Mouse (Mus musculus) heart, adult 2 months (tissue): ENCODE data around the gene Herc4. TPM values are rescaled to one million over a fixed set of nuclear protein-coding genes. Genes with fewer than 3 reads are reported as not detected.

Experiments used
- DNase-seq, 2 experiments: peaks; one replicate each; pipeline ENCODE4 v3.0.0; 2021
- H3K27ac ChIP-seq: fragments of 200-600 bp; 2 replicates; pipeline ENCODE4 v1.8.1; 2022
- H3K27me3 ChIP-seq: fragments of 200-500 bp; 2 replicates; pipeline ENCODE4 v1.6.1; 2012; ENCODE audit warnings: mild to moderate bottlenecking, low read length, inconsistent platforms, mixed read lengths; ENCODE audit not compliant: control insufficient read depth, insufficient read depth
- H3K36me3 ChIP-seq: fragments of 200-500 bp; 2 replicates; pipeline ENCODE4 v1.6.1; 2012; ENCODE audit warnings: low read length, inconsistent platforms; ENCODE audit not compliant: control insufficient read depth, insufficient read depth
- H3K4me1 ChIP-seq: fragments of 200-500 bp; 2 replicates; pipeline ENCODE4 v1.6.1; 2011; ENCODE audit warnings: low read length; ENCODE audit not compliant: control insufficient read depth, insufficient read depth
- H3K4me3 ChIP-seq: fragments of 200-600 bp; 2 replicates; pipeline ENCODE4 v1.8.1; 2022
- H3K79me2 ChIP-seq: fragments of 200-500 bp; replicated peaks from 2 replicates; pipeline ENCODE4 v1.6.1; 2012; ENCODE audit warnings: mild to moderate bottlenecking, inconsistent platforms, low read length, moderate library complexity, mixed read lengths; ENCODE audit not compliant: control insufficient read depth, insufficient read depth
- H3K9ac ChIP-seq: fragments of 200-500 bp; 2 replicates; pipeline ENCODE4 v1.6.1; 2012; ENCODE audit warnings: low read depth, mild to moderate bottlenecking, control low read depth, inconsistent platforms, low read length, mixed read lengths
- CTCF ChIP-seq: fragments of 200-600 bp; IDR thresholded peaks from 2 replicates; pipeline ENCODE4 v1.8.1; 2022; ENCODE audit warnings: antibody characterized with exemption, mild to moderate bottlenecking, moderate library complexity
- EP300 ChIP-seq: fragments of 200-500 bp; IDR thresholded peaks from 2 replicates; pipeline ENCODE4 v1.6.1; 2011; ENCODE audit warnings: low read depth, low read length, control low read depth; ENCODE audit not compliant: insufficient read depth
- POLR2A ChIP-seq: fragments of 200-500 bp; IDR thresholded peaks from 2 replicates; pipeline ENCODE4 v1.6.1; 2011; ENCODE audit warnings: mild to moderate bottlenecking, low read depth, low read length, control low read depth; ENCODE audit not compliant: insufficient read depth
- WGBS: fragments of 180-500 bp; shearing (Covaris S2); methylation state at CpG from one replicate; pipeline ENCODE4 v1.1.7; 2018; 5-methylcytosine and 5-hydroxymethylcytosine counted together
- intact Hi-C: fragments of 180-260 bp; cut with DNase I; formaldehyde crosslinking; loops from one replicate; pipeline ENCODE4 v1.15.1; 2025
- long read RNA-seq: library from polyadenylated mRNA; stranded (forward); transcript quantifications from one replicate; pipeline ENCODE4 v2.0.0, GENCODE M21; 2021
- polyA plus RNA-seq: library from polyadenylated mRNA; depleted of rRNA; stranded (reverse); fragments of >200 nt; gene quantifications from 2 replicates; pipeline ENCODE4 v1.2.3, GENCODE M21; 2012; rRNA removed
- total RNA-seq, 2 experiments: library from RNA; stranded (reverse); gene quantifications; 2 replicates each; pipeline ENCODE4 v1.2.3; 2021

The Herc4 gene
- total RNA-seq (10 to 100 TPM; 30.2 to 32.3 TPM), polyA plus RNA-seq (13.1 and 28.8 TPM in 2 replicates)
- long read RNA-seq, transcript Herc4-201 (25 exons, 3,898 nt), result major isoform, 16 of 28 reads
- long read RNA-seq, transcript Herc4-208 (26 exons, 3,914 nt), result minor isoform, 5 of 28 reads
- long read RNA-seq, partial matches to known transcripts, result 3 of 28 reads
- long read RNA-seq, other reads (novel, unspliced or antisense), result 4 of 28 reads

DNA sequence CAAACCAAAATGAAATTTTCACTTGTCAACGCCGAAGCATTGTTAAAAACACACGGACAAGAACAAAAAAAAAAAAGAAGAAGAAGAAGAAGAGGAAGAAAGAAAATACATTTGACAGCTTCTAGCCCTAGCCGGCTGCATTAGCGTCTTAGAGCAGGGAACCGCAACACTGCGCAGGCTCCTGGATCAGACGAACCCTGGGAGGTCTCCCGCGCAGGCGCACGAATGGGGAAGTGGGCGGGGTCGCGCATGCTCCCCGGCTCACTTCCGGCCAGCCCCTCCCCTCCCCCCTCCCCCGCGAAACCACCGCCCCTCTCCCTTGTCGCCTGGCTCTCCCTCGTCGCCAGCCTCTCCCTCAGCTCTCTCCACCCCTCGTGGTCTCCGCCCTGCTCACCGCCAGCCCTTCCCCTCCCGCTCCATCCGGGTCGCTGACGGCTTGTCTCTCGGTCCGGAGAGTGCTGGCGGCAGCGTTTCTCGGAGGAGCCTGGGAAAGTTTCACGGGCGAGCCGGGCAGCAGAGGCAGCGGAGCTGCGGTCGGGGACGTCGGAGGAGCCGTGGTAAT, at the start of gene Herc4:
Gene Herc4, plus strand, starts transcription at position 318 of the 562 bp plus-strand sequence.
- Histone ChIP-seq H3K4me3 (peak within 1 kb of the TSS; percentile 94), H3K36me3 (peaks cover 20% of the 10 kb centered on the region), H3K27me3 (no peaks in the 10 kb centered on the region), H3K79me2 (peaks cover 4% of the 10 kb centered on the region; the same call in 1 of the 2 replicates), H3K4me1 (no peaks in the 10 kb centered on the region; the same call in none of the 2 replicates), H3K27ac (peak within 1 kb of the TSS; percentile 92), H3K9ac (peak within 1 kb of the TSS; percentile 93)
- WGBS, result under 1% methylated on average over 42 of the region's 44 CpGs
- peak; percentile 96 for DNase-seq
- peak; percentile 95 for TF ChIP-seq POLR2A
- peak; percentile 53; the same call in 1 of the 2 replicates for TF ChIP-seq EP300
- TF ChIP-seq CTCF, result no peak
- intact Hi-C loops, result loop anchor here (2.0 to 5.0 kb wide), 3 partner anchors 95 to 221 kb away; partner anchors contain the start of genes Dnajc12, Hnrnph3, Pbld2 and Sirt1

DNA sequence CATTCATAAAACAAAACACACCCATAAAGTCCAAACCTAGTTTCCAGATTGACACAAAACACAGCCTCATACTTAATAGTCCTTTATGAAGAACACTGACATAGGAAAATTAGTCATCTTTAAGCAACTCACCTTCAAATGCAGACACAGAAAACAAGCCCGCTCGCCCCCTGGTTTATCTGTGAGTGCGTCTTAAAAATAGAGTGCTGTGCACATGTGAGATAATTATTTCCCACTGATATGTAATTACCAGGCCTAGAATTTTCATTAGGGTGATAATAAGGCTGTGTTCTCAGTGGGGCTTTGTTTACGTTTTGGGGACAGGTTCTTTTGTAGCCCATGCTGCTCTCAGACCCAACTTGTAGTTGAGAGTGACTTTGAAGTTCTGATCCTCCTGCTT, 44.6 kb upstream of the Herc4 start:
- no peak overlapping the region for H3K4me3 ChIP-seq
- no peaks in the 10 kb centered on the region for H3K79me2 ChIP-seq
- H3K9ac ChIP-seq, result no peak overlapping the region
- DNase-seq, result no peak
- H3K27ac ChIP-seq, result no peak overlapping the region; the same call in none of the 2 replicates
- H3K36me3 ChIP-seq, result peaks cover 17% of the 10 kb centered on the region
- no peaks in the 10 kb centered on the region; the same call in 1 of the 2 replicates for H3K4me1 ChIP-seq
- intact Hi-C loops, result no loop called here
- 49% methylated on average over 4 of the region's 4 CpGs for WGBS
- H3K27me3 ChIP-seq, result no peaks in the 10 kb centered on the region
- TF ChIP-seq EP300 (no peak), CTCF (no peak)

DNA sequence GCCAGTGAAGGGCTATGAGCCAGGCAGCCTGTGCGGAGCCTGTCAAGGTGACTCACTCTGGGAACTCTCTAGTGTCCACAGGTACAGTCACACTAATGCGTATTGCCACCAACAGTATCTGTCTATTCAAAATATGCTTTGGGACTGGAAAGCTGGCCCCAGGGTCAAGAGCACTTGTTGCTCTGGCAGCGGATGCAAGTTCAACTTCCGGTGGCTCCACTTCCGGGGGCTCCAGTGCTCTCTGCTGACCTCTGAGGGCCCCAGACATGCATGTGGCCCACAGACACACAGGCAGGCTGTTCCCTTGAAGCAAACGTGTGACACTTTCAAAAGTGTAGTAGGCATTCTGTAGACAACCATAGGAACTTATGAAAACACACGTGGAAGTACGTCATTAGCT, 42.1 kb upstream of the Herc4 start:
- Histone ChIP-seq H3K36me3 (peaks cover 8% of the 10 kb centered on the region), H3K4me3 (peak overlapping the region; percentile 2; the same call in 1 of the 2 replicates), H3K79me2 (no peaks in the 10 kb centered on the region), H3K27me3 (no peaks in the 10 kb centered on the region), H3K27ac (peak overlapping the region; percentile 83), H3K9ac (no peak overlapping the region), H3K4me1 (no peaks in the 10 kb centered on the region)
- intact Hi-C loops, result loop anchor here (2.0 kb wide), 1 partner anchor 45 kb away; no protein-coding TSS in a partner anchor
- 51% methylated on average over 8 of the region's 8 CpGs for WGBS
- TF ChIP-seq POLR2A (no peak), CTCF (no peak), EP300 (no peak)
- peak in 1 of 2 experiments; percentile 36 for DNase-seq

DNA sequence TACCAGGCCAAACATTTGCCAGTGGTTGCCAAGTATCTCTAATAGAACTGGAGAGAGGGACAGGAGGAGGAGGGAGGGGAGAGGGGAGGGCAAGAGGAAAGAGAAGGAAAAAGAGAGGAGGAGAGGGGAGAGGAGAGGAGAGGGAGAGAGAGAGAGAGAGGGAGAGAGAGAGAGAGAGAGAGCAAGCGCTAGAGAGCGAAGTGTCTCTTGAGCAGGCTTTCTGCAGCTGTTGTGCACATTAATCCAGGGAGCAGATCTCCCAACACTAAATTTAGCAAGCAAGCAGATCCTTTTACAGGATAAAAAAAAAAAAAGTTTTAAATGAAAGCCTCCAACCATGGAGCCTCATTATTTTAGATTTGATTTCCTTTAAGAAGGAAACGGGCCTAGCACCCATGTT, 40.6 kb upstream of the Herc4 start:
- intact Hi-C loops, result no loop called here
- H3K36me3 ChIP-seq, result peaks cover 6% of the 10 kb centered on the region

DNA sequence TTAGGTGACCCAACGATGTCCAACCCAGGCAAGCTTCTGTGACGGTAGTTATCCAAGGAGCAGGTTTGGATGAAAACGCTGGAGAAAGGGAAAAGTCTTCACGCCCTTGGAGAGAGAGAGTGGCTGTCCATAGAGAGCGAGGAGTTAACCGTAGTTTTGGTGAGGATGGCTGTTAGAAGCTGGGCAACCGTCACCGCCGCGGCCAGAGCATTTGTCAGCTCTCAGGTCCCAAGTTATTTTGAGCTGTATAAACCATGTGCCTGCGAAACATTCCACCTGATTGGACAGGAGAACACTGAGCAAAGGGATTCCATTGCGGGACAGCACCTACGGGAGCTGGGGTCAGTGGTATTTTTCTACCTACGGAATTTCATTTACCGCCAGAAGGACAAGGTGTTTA, 39.9 kb upstream of the Herc4 start, which contains the start of gene Mypn:
Gene Mypn, minus strand, starts transcription at position 225 of the 400 bp plus-strand sequence.
- Histone ChIP-seq H3K27ac (peak within 1 kb of the TSS; percentile 83), H3K4me3 (peak within 1 kb of the TSS; percentile 41), H3K79me2 (no peaks in the 10 kb centered on the region), H3K27me3 (no peaks in the 10 kb centered on the region), H3K9ac (peak within 1 kb of the TSS; percentile 64), H3K36me3 (peaks cover 6% of the 10 kb centered on the region), H3K4me1 (no peaks in the 10 kb centered on the region)
- WGBS, result 66% methylated on average over 15 of the region's 15 CpGs
- TF ChIP-seq CTCF (no peak), POLR2A (peak; percentile 83), EP300 (0 out of 2 replicates have a peak, but pooled peaks have one; percentile 39)
- peak; percentile 42 to 65 for DNase-seq
- intact Hi-C loops, result no loop called here

More for the DNA sequence above, 40.6 kb upstream of the Herc4 start:
- Histone ChIP-seq H3K27ac (peak overlapping the region; percentile 83), H3K9ac (peak overlapping the region; percentile 64), H3K4me1 (no peaks in the 10 kb centered on the region), H3K27me3 (no peaks in the 10 kb centered on the region), H3K79me2 (no peaks in the 10 kb centered on the region), H3K4me3 (peak overlapping the region; percentile 41)
- DNase-seq, result no peak
- TF ChIP-seq EP300 (no peak), POLR2A (no peak), CTCF (no peak)
- 52% methylated on average over 3 of the region's 3 CpGs for WGBS

DNA sequence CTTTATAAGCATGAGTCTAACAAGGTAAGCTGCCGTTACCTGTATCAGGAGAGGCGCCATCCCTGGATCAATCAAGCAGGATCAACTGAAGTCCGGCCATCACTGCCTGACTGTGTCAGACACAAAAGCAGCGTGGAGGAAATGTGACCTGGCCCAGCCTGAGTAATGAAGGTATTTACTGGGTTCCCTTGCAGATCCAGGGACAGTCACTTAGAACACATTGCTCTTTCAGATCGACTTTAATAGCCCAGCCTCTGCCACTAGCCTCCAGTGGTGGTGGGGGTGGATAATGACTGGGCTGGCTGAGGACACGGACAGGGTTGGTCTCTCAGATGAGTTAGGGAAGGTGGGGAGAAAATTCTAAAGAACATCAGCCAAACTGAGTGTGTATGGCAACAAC, 34.7 kb upstream of the Herc4 start:
- no peak overlapping the region for H3K9ac ChIP-seq
- no peak overlapping the region for H3K27ac ChIP-seq
- DNase-seq, result no peak
- TF ChIP-seq EP300, result no peak
- TF ChIP-seq CTCF, result no peak
- no peak for TF ChIP-seq POLR2A
- no peaks in the 10 kb centered on the region for H3K27me3 ChIP-seq
- no peak overlapping the region for H3K4me3 ChIP-seq
- 75% methylated on average over 6 of the region's 6 CpGs for WGBS
- no peaks in the 10 kb centered on the region for H3K79me2 ChIP-seq
- intact Hi-C loops, result no loop called here
- H3K4me1 ChIP-seq, result no peaks in the 10 kb centered on the region
- H3K36me3 ChIP-seq, result no peaks in the 10 kb centered on the region
